Mouse (Mus musculus): ENCODE measurements around the gene Plxdc1. TPM values are rescaled to one million over a fixed set of nuclear protein-coding genes. Genes with fewer than 3 reads are reported as not detected.

Plxdc1 gene
- polyA plus RNA-seq, 1 experiment from 2014 or later, result 1.7 TPM

DNA sequence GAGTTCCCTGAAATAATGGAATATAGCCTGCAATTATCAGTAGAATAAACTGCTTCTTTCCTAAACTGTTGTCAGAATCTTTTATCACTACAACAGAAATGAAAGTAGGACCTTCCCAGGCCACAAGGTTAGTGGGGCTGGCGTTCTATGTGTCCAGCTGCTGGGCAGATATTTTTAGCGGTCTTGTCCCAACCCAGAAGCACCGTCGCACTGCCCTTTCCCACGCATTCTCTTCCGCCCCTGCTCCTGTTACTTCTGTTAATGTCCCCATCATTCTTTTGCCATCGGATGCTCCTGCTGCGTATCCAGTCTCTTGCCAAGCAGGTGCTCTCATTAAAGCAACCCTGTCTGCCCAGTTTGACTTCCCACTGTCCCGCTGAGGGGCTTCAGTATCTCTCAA, 79.3 kb downstream of the Plxdc1 start:
- H3K9me3 ChIP-seq (ENCODE audit: control insufficient read depth, low read length), result no peaks in the 10 kb centered on the region
- WGBS, result 83% methylated on average over 9 of the region's 9 CpGs
- H3K4me1 ChIP-seq (ENCODE audit: control insufficient read depth, insufficient read depth, low read length), result no peaks in the 10 kb centered on the region
- H3K4me2 ChIP-seq (replicated peaks; ENCODE audit: low read depth, low read length), result no peak overlapping the region
- no peak overlapping the region for H3K9ac ChIP-seq (ENCODE audit: low read depth, low read length)
- H3K36me3 ChIP-seq (ENCODE audit: control insufficient read depth, insufficient read depth, low read length), result no peaks in the 10 kb centered on the region
- ATAC-seq (ENCODE audit: low FRiP score, low TSS enrichment), result no peak
- H3K4me3 ChIP-seq (ENCODE audit: low read length), result no peak overlapping the region
- no peak overlapping the region for H3K27ac ChIP-seq (ENCODE audit: low read depth, low read length)
- no peaks in the 10 kb centered on the region for H3K27me3 ChIP-seq (ENCODE audit: control insufficient read depth, insufficient read depth, low read length)

DNA sequence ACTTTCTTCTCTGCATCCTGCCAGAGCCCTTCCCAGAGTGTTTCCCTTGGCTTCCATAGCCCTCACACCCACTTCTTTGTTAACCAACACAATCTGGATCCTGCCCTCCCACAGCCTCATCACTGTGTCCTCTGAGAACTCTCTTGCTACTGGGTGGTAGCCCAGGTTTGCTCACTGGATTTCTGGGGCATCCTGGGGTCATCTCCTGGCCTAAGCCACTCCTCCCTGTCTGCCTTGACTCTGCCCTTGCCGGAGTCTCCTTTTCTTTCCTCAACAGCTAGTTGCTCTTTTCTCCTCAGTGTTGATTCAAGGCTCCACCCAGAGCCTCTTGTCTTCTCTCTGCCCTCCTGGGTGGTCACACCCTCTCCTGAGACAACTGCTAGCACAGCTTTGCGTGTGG, 80.3 kb downstream of the Plxdc1 start:
- Histone ChIP-seq H3K27ac (ENCODE audit: low read depth, low read length) (no peak overlapping the region), H3K4me1 (ENCODE audit: control insufficient read depth, insufficient read depth, low read length) (no peaks in the 10 kb centered on the region), H3K4me3 (ENCODE audit: low read length) (no peak overlapping the region), H3K9ac (ENCODE audit: low read depth, low read length) (no peak overlapping the region), H3K9me3 (ENCODE audit: control insufficient read depth, low read length) (no peaks in the 10 kb centered on the region), H3K4me2 (replicated peaks; ENCODE audit: low read depth, low read length) (no peak overlapping the region), H3K27me3 (ENCODE audit: control insufficient read depth, insufficient read depth, low read length) (no peaks in the 10 kb centered on the region), H3K36me3 (ENCODE audit: control insufficient read depth, insufficient read depth, low read length) (no peaks in the 10 kb centered on the region)
- no peak for ATAC-seq (ENCODE audit: low FRiP score, low TSS enrichment)
- 76% methylated on average over 2 of the region's 2 CpGs for WGBS

DNA sequence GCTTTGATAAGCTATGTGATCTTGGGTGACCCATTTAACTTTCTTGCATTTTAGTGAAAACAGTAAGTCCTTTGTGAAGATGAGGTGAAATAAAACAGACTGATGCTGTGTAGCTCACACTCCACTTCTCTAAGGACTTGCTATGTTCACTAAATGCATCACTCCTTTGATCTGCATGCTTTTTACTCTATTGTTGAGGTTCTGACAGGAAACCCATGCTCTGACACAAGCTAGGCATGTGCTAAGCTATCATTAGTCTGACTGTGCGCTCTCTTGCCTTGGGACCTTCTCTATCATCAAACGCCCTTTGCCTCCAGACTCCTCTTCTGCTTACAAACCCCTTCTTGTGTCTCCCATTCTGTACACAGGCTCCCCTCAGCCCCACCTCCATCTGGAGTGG, 80.7 kb downstream of the Plxdc1 start:
- Histone ChIP-seq H3K4me1 (ENCODE audit: control insufficient read depth, insufficient read depth, low read length) (no peaks in the 10 kb centered on the region), H3K4me3 (ENCODE audit: low read length) (no peak overlapping the region), H3K27me3 (ENCODE audit: control insufficient read depth, insufficient read depth, low read length) (no peaks in the 10 kb centered on the region), H3K9ac (ENCODE audit: low read depth, low read length) (no peak overlapping the region), H3K27ac (ENCODE audit: low read depth, low read length) (no peak overlapping the region), H3K4me2 (replicated peaks; ENCODE audit: low read depth, low read length) (no peak overlapping the region), H3K36me3 (ENCODE audit: control insufficient read depth, insufficient read depth, low read length) (no peaks in the 10 kb centered on the region), H3K9me3 (ENCODE audit: control insufficient read depth, low read length) (no peaks in the 10 kb centered on the region)
- no peak for ATAC-seq (ENCODE audit: low FRiP score, low TSS enrichment)
- 92% methylated on average over 2 of the region's 2 CpGs for WGBS

DNA sequence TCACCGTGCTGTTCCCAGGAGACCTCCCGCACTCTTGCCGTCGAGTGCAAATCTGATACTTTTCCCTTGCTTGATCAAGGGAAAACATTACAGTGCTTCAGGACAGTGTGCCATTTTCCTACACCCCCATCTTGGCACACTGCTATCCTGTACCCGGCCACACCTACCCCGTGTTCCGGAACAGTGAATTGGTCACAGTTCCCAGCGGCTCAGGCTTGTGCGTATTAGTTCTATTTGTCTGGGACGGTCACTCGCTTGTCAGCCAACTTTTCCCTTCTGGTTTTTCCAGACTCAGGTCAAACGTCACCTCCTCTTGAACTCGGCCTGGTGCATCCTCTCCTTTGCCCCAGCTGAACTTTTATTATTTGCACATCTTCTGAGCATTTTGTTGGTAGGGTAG, 81.4 kb downstream of the Plxdc1 start:
- Histone ChIP-seq H3K27me3 (ENCODE audit: control insufficient read depth, insufficient read depth, low read length) (no peaks in the 10 kb centered on the region), H3K36me3 (ENCODE audit: control insufficient read depth, insufficient read depth, low read length) (no peaks in the 10 kb centered on the region), H3K9ac (ENCODE audit: low read depth, low read length) (no peak overlapping the region), H3K27ac (ENCODE audit: low read depth, low read length) (no peak overlapping the region), H3K4me2 (replicated peaks; ENCODE audit: low read depth, low read length) (no peak overlapping the region), H3K4me1 (ENCODE audit: control insufficient read depth, insufficient read depth, low read length) (no peaks in the 10 kb centered on the region), H3K9me3 (ENCODE audit: control insufficient read depth, low read length) (no peaks in the 10 kb centered on the region), H3K4me3 (ENCODE audit: low read length) (no peak overlapping the region)
- WGBS, result 67% methylated on average over 13 of the region's 13 CpGs
- ATAC-seq (ENCODE audit: low FRiP score, low TSS enrichment), result no peak

DNA sequence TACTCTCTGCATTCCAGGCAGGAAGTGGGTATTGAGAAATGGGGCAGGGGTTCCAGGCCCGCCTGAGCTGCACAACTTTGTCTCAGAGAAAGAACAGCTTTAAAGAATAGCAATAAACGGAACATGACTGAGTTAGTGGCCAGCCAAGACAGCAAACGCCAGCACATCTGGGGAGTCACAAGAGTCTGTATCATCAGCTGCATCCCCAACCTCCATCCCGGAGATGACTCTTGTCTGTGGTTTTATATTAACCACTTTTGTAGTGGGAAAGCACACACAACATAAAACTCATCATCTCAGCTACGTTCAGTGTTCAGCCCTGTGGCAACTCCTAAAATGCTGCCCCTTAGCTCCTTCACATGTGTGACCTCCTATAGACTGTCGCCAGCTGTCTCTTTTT, 84.4 kb downstream of the Plxdc1 start:
- ATAC-seq (ENCODE audit: low FRiP score, low TSS enrichment), result no peak
- H3K27ac ChIP-seq (ENCODE audit: low read depth, low read length), result no peak overlapping the region
- no peaks in the 10 kb centered on the region for H3K36me3 ChIP-seq (ENCODE audit: control insufficient read depth, insufficient read depth, low read length)
- no peak overlapping the region for H3K4me3 ChIP-seq (ENCODE audit: low read length)
- no peaks in the 10 kb centered on the region for H3K9me3 ChIP-seq (ENCODE audit: control insufficient read depth, low read length)
- no peak overlapping the region for H3K4me2 ChIP-seq (replicated peaks; ENCODE audit: low read depth, low read length)
- no peaks in the 10 kb centered on the region for H3K4me1 ChIP-seq (ENCODE audit: control insufficient read depth, insufficient read depth, low read length)
- no peaks in the 10 kb centered on the region for H3K27me3 ChIP-seq (ENCODE audit: control insufficient read depth, insufficient read depth, low read length)
- no peak overlapping the region for H3K9ac ChIP-seq (ENCODE audit: low read depth, low read length)
- WGBS, result 81% methylated on average over 6 of the region's 6 CpGs

DNA sequence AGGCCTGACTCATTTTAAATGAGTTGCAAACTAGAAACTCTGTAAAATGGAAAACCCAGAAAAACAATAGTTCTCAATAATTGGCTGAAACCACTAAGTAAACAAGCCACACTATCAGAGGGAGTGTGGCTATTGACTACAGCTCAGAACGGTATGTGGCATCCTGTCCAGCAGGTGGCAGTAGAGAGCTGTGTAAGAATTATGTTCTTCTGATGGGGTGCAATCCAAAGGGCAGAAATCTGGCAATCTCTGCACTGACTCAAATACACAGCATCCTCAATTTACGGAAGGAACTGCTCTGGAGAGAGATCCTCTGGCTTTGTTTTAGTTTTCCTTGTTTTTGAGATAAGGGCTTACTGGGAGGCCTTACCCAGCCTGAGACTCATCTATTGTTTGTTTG, 86.4 kb downstream of the Plxdc1 start:
- Histone ChIP-seq H3K27ac (ENCODE audit: low read depth, low read length) (no peak overlapping the region), H3K4me1 (ENCODE audit: control insufficient read depth, insufficient read depth, low read length) (no peaks in the 10 kb centered on the region), H3K9me3 (ENCODE audit: control insufficient read depth, low read length) (no peaks in the 10 kb centered on the region), H3K4me3 (ENCODE audit: low read length) (no peak overlapping the region), H3K27me3 (ENCODE audit: control insufficient read depth, insufficient read depth, low read length) (no peaks in the 10 kb centered on the region), H3K4me2 (replicated peaks; ENCODE audit: low read depth, low read length) (no peak overlapping the region), H3K9ac (ENCODE audit: low read depth, low read length) (no peak overlapping the region), H3K36me3 (ENCODE audit: control insufficient read depth, insufficient read depth, low read length) (no peaks in the 10 kb centered on the region)
- ATAC-seq (ENCODE audit: low FRiP score, low TSS enrichment), result peak; percentile 86
- 6% methylated on average over 2 of the region's 2 CpGs for WGBS

DNA sequence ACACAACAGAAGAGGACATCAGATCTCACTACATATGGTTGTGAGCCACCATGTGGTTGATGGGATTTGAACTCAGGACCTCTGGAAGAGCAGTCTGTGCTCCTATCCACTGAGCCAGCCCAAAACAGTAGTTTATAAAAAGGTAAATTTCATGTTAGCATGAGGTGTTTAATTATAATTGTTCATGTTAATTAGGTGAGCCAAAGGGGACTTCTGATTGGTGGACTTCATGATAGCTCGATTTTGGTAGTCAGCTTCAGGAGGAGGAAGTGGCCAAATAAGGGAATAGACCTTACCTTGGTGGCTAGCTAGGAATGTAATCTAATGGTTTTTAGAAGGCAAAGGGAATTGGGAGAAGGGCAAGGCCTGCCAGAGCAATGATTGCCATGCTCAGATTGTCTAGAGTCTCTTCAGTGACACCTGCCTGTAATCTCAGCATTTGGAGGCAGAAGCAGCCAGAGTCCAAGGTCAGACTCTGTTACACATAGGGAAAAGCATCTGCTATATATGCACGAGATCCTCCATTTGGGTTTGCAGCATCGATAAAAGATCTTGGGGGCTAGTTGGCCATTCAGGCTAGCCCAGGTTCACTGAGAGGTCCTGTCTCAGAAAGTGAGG, 88.6 kb downstream of the Plxdc1 start:
- H3K27ac ChIP-seq (ENCODE audit: low read depth, low read length), result no peak overlapping the region
- H3K27me3 ChIP-seq (ENCODE audit: control insufficient read depth, insufficient read depth, low read length), result no peaks in the 10 kb centered on the region
- H3K4me2 ChIP-seq (replicated peaks; ENCODE audit: low read depth, low read length), result no peak overlapping the region
- no peak overlapping the region for H3K4me3 ChIP-seq (ENCODE audit: low read length)
- 81% methylated on average over 3 of the region's 3 CpGs for WGBS
- no peaks in the 10 kb centered on the region for H3K36me3 ChIP-seq (ENCODE audit: control insufficient read depth, insufficient read depth, low read length)
- no peak for ATAC-seq (ENCODE audit: low FRiP score, low TSS enrichment)
- H3K4me1 ChIP-seq (ENCODE audit: control insufficient read depth, insufficient read depth, low read length), result no peaks in the 10 kb centered on the region
- H3K9me3 ChIP-seq (ENCODE audit: control insufficient read depth, low read length), result peaks cover 4% of the 10 kb centered on the region; the same call in 1 of the 2 replicates
- no peak overlapping the region for H3K9ac ChIP-seq (ENCODE audit: low read depth, low read length)

DNA sequence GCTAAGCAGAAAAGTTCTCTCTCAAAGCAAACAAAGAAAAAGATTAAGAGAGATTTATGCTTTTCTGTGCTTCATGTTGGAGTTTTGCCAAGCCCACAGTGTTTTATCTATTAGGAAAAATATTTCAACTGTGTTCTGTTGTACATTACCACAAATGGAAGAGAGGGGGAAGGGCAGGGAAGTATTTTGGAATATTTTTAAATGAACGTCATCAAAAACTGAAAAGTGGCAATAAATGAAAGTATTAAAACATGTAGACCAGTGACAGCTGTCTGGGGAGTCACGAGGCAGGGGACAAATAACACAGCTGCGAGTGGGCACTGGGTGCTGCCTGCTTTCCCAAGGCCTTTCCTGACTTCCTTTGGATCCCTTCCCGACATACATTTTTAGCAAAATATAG, 89.6 kb downstream of the Plxdc1 start:
- H3K27me3 ChIP-seq (ENCODE audit: control insufficient read depth, insufficient read depth, low read length), result no peaks in the 10 kb centered on the region
- H3K27ac ChIP-seq (ENCODE audit: low read depth, low read length), result no peak overlapping the region
- 72% methylated on average over 4 of the region's 4 CpGs for whole genome bisulfite sequencing
- H3K4me1 ChIP-seq (ENCODE audit: control insufficient read depth, insufficient read depth, low read length), result no peaks in the 10 kb centered on the region
- peaks cover 4% of the 10 kb centered on the region; the same call in 1 of the 2 replicates for H3K9me3 ChIP-seq (ENCODE audit: control insufficient read depth, low read length)
- no peak for ATAC-seq (ENCODE audit: low FRiP score, low TSS enrichment)
- no peak overlapping the region; the same call in 1 of the 2 replicates for H3K9ac ChIP-seq (ENCODE audit: low read depth, low read length)
- H3K36me3 ChIP-seq (ENCODE audit: control insufficient read depth, insufficient read depth, low read length), result no peaks in the 10 kb centered on the region
- H3K4me2 ChIP-seq (replicated peaks; ENCODE audit: low read depth, low read length), result no peak overlapping the region
- H3K4me3 ChIP-seq (ENCODE audit: low read length), result no peak overlapping the region

DNA sequence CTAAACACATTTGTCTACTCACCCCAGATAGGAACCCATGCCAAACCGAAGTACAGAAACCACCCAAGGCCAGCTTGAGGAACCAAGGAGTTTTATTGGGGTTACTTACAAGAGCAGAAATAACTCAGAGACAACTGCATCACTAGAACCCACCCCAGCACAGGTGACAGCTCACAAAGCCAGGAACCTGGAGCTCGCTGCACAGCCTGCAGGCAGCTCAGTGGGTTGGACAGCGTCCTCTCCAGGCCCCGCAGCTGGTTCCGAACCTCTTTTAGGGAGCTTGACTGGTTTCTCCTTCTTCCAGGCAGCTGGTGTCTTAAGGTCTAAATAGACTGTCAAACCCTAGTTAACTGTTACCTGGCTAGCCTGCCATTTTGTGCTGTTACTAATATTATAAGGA, 94.4 kb downstream of the Plxdc1 start:
- H3K36me3 ChIP-seq (ENCODE audit: control insufficient read depth, insufficient read depth, low read length), result no peaks in the 10 kb centered on the region
- H3K27me3 ChIP-seq (ENCODE audit: control insufficient read depth, insufficient read depth, low read length), result no peaks in the 10 kb centered on the region
- 74% methylated on average over 5 of the region's 5 CpGs for WGBS
- no peak overlapping the region for H3K4me3 ChIP-seq (ENCODE audit: low read length)
- no peak overlapping the region for H3K4me2 ChIP-seq (replicated peaks; ENCODE audit: low read depth, low read length)
- no peak overlapping the region for H3K27ac ChIP-seq (ENCODE audit: low read depth, low read length)
- no peak for ATAC-seq (ENCODE audit: low FRiP score, low TSS enrichment)
- H3K9me3 ChIP-seq (ENCODE audit: control insufficient read depth, low read length), result peaks cover 4% of the 10 kb centered on the region; the same call in 1 of the 2 replicates
- no peaks in the 10 kb centered on the region for H3K4me1 ChIP-seq (ENCODE audit: control insufficient read depth, insufficient read depth, low read length)
- no peak overlapping the region for H3K9ac ChIP-seq (ENCODE audit: low read depth, low read length)

All from kidney, embryonic 14.5 days (tissue).